Mouse (Mus musculus): ENCODE measurements around the gene Plscr4. TPM values are rescaled to one million over a fixed set of nuclear protein-coding genes. Genes with fewer than 3 reads are reported as not detected.

The Plscr4 gene
- polyA plus RNA-seq, 1 experiment from 2014 or later = 1.5 TPM

DNA sequence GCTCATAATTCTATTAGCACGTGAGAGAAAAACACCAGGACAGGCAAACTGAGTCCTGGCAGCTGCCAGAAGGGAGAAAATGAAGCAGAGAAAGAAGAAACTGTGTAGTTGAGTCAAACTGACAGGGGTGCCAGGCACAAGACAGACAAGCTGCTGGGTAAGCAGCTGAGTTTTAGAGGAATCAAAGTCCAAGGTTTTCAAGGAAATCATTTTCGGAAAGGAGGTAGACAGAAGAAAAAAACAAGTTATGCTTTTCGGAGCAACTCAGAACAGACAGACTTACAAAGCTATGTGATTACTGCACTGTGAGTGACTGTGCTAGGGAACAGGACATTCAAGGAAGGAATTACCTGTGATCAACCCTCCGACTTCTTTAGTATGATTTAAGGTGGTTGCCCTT lies 67.3 kb downstream of the Plscr4 start:
- Histone ChIP-seq H3K9me3 (replicated peaks) (peaks cover 5% of the 10 kb centered on the region; the same call in 1 of the 2 replicates), H3K27ac (replicated peaks) (no peak overlapping the region), H3K36me3 (no peaks in the 10 kb centered on the region), H3K4me1 (no peaks in the 10 kb centered on the region), H3K4me3 (no peak overlapping the region), H3K27me3 (ENCODE audit: low read depth, poor library complexity, severe bottlenecking) (no peaks in the 10 kb centered on the region)
- no peak for DNase-seq (ENCODE audit: low spot score)
- 91% methylated on average over 4 of the region's 4 CpGs for WGBS

DNA sequence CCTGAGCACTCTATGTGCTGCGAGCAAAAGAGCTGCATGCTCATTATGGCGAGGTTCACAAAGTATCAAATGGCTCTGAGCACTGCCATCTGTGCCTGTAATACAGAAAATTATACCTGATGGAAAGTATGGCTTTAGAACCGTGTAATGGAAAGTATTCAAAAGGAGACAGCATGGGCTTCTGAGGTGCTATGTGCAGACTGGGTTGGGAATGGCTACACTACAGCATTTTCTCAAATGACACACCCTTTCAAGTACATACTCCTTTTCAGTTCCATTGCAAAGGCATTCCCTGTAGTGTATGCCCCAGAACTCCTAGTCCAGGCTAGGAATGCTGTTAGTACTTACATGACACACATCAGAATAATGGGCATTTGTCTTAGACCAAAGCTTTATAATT lies 72.9 kb downstream of the Plscr4 start:
- H3K9me3 ChIP-seq (replicated peaks) = no peaks in the 10 kb centered on the region
- H3K4me1 ChIP-seq = no peaks in the 10 kb centered on the region
- 87% methylated on average over 3 of the region's 3 CpGs for WGBS
- H3K4me3 ChIP-seq = no peak overlapping the region
- no peaks in the 10 kb centered on the region for H3K27me3 ChIP-seq (ENCODE audit: low read depth, poor library complexity, severe bottlenecking)
- H3K36me3 ChIP-seq = no peaks in the 10 kb centered on the region
- no peak overlapping the region for H3K27ac ChIP-seq (replicated peaks)
- no peak for DNase-seq (ENCODE audit: low spot score)

DNA sequence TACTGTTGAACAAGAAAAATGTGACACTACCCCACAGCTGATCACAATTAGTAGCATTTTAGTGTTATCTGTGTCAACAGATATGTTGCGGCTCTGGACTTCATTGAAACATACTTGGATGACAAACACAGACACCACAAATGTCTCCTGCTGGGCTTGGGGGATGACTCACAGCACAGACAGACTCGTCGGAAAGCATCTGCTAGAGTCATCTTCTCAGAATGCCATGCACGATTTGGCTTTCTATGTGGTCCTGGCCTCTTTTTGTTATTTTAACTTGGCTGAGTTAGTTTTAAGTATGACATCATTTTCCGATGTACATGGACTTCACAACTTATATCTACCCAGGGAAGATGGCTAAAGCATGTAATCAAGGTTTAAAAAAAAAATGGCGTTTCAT lies 80.6 kb downstream of the Plscr4 start:
- peaks cover 12% of the 10 kb centered on the region for H3K4me1 ChIP-seq
- no peak overlapping the region for H3K27ac ChIP-seq (replicated peaks)
- no peak for DNase-seq (ENCODE audit: low spot score)
- H3K9me3 ChIP-seq (replicated peaks) = no peaks in the 10 kb centered on the region
- H3K36me3 ChIP-seq = no peaks in the 10 kb centered on the region
- no peak overlapping the region for H3K4me3 ChIP-seq
- H3K27me3 ChIP-seq (ENCODE audit: low read depth, poor library complexity, severe bottlenecking) = peaks cover 12% of the 10 kb centered on the region; the same call in 1 of the 2 replicates
- WGBS = 85% methylated on average over 6 of the region's 6 CpGs

DNA sequence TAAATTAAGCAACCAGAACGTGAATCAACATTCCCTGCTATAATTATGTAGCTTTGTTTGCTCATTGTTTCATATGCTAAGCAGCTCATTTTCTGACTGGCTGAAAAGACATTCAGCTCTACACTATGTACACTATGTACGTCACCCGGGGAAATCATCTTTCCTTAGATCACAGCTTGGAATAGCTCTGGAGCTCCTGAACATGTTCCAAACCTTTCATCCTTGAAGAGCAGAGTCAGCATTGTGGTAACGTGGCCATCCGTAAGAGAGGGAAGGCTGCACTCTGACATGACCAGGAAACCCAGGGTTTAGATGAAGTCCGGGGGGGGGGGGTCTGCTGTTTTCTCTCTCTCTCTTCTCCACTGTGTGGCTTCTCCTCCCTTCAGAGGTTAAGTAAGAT lies 81.0 kb downstream of the Plscr4 start:
- Histone ChIP-seq H3K9me3 (replicated peaks) (no peaks in the 10 kb centered on the region), H3K27ac (replicated peaks) (no peak overlapping the region), H3K27me3 (ENCODE audit: low read depth, poor library complexity, severe bottlenecking) (peaks cover 12% of the 10 kb centered on the region; the same call in 1 of the 2 replicates), H3K4me3 (no peak overlapping the region), H3K36me3 (no peaks in the 10 kb centered on the region), H3K4me1 (peaks cover 17% of the 10 kb centered on the region)
- no peak for DNase-seq (ENCODE audit: low spot score)
- 83% methylated on average over 6 of the region's 6 CpGs for WGBS

Other genes with a start within 250 kb of the Plscr4 start
- 29.8 and 32.9 TPM in 2 replicates for gene Plscr1, start 207.6 kb upstream of the Plscr4 start, polyA plus RNA-seq (2016; fragmentation: Nextera tagmentation; extraction: Ambion mirVana)
- 0.22 and 0.57 TPM in 2 replicates for gene Plscr2, start 181.8 kb upstream of the Plscr4 start, polyA plus RNA-seq (2016; fragmentation: Nextera tagmentation; extraction: Ambion mirVana)
- gene 1700057G04Rik, start 148.0 kb upstream of the Plscr4 start, polyA plus RNA-seq (2016; fragmentation: Nextera tagmentation; extraction: Ambion mirVana) = not detected in 2 replicates
- 23.3 and 25.6 TPM in 2 replicates for gene Plod2, start 84.8 kb downstream of the Plscr4 start, polyA plus RNA-seq (2016; fragmentation: Nextera tagmentation; extraction: Ambion mirVana)

Data from midbrain, embryonic 10.5 days (tissue).